Mouse (Mus musculus) adipose tissue, adult 10 weeks (tissue): ENCODE results near the gene Rps16. TPM values are rescaled to one million over a fixed set of nuclear protein-coding genes. Genes with fewer than 3 reads are reported as not detected.

Source experiments
- polyA plus RNA-seq: library from polyadenylated mRNA; stranded (reverse); fragments of 350-450 nt; fragmentation: Illumina TruSeq; extraction: RNeasy Lipid Tissue Mini Kit (QIAGEN cat#74804); gene quantifications from one replicate; pipeline ENCODE4 v1.2.3, GENCODE M21; 2014; ENCODE audit warnings: low read depth, low replicate concordance

Gene Rps16
- 1,121 TPM for polyA plus RNA-seq

DNA sequence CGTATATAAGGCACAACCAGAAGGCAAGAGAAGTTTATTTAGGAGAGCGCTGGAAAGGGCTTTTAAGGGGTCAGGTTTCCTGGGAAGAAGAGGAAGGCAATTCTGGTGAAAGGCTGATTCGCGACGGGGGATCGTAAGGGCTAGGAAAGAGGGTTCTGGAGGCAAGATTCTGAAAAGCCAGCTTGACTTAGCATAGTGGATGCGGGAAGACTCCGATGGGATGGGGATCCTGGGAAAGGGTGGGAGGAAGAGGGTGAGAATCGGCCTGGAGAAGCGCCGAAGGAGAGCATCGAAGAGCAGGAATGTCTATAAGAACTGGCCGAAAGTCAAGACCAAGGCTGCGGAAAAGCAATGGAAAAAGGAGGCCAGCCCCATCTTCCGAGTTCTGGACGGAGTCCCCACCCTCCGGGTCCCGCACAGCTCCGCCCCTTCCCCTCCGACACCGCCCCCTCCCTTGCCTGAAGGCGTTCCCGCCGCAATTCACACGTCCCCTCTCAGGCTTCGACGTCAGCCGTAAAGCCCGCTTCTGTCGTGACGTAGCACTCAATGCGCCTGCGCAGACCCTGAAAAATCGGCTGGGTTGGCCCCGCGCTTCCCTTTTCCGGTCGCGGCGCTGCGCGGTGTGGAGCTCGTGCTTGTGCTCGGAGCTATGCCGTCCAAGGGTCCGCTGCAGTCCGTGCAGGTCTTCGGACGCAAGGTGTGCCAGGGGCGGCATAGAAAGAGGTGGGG, at the start of gene Rps16:
TSS of gene Rps16 (plus strand) at position 498 of the 729 bp plus-strand sequence.

DNA sequence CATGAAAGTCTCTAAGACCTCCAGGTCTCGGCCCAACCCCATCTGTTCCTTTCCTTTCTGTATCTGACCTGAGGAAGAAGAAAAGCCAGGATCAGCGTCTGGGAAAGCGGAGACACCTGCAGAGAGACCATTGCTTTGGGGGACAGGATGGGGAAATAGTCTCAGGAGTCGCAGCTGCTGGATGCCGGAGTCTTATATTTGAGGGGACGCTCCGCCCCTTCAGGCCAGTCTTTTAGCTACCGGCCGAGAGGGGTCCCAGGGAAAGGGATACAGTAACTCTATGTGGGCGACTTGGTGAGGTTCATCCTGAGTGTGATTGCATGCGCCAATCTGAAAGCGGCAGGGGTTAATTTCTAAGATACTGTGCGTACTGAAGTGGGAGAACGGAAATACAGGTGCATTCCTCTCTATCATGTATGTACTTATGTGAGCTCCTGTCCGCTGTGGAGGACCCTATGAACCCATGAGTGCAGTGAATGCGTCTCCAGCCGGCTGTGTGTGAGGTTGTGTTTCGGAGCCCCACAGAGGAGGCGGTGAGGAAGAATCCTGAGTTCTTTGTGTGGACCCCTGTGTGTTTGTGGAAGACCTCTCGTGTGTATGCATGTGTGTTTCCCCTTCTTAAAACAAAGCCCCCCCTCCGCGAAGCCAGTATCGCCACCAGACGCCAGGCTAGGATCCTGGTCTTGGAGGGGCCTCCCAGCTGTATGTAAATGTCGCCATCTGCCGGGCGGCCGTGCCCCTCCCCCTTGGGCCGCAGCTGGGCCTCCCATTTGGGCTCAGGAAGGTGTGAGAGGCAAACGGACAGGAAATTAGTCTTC, 48.6 kb upstream of the Rps16 start, which contains the start of gene Dll3:
TSS of gene Dll3 (minus strand) at position 623 of the 818 bp plus-strand sequence.

DNA sequence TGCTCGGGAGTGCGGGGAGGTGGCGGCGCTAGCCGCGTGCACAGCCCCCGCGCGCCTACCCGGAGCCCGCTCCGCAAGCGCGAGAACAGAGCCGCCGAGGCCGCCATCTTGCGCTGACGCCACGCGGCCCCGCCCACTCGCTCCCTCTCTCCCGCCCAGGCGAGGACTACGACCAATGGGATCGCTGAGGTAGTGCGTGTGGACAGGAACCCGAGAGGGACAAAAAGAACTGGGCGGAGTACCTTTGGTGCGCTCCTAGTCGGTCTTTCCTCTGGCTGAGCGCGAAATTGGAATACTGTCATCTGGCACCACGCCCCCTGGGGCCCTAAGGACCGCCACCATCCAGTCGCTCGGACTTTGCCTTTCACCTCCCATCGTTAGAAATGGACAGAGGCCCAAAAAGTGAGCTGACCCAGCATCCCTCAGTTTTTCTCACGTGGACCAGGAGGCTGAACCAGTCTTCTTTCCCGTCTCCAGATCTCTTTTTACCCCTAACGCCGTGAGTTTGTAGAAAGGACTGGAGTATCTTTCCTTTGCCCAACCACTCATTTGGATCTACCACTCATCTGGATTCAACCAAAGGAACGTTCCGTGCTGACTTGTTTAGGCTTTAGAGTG, 38.4 kb upstream of the Rps16 start, which contains the start of gene Timm50:
TSS of gene Timm50 (minus strand) at position 147 of the 618 bp plus-strand sequence.

DNA sequence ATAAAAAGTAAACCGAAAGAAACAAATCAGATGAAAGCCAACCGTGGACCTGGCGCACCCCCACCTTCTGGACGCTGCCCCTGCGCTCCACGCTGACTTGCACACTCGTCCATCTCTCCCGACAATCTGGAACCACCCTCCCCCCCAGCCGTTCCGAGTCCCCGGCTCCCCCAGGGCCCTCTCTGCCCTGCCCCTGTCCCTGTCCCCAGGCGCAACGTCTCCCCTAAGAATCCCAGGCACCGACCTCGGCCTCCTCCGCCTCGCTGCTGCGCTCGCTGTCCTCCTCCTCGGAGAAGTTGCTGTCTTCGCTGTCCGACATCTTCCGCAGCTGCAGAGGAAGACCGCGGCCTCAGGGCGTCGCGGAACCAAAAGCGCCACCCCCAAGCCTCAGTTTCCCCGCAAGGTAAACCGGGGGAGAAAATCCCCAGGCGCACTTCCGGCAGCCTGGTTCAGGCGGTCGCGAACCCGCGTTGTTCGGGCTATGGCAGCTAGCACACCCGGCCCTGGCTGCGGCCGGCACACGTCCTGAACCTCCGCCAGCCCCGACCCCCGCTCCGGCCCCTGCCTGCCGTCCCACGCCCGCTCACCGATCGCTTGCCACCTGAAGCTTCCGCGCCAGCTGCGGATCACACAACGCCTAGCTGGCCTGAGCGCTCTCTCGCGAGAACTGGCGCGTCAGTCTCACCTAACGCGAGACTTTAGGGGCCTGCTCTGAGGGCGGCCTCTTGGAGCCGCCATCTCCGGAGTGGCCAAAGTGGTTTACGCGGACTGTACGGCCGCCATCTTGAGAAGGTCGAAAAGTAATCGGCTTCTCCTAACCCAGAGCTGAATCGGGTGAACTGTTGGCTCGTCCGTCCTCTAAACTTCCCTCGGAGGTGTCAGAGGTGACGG, 12.1 kb upstream of the Rps16 start, which contains the start of gene Supt5:
TSS of gene Supt5 (minus strand) at position 639 of the 891 bp plus-strand sequence.

DNA sequence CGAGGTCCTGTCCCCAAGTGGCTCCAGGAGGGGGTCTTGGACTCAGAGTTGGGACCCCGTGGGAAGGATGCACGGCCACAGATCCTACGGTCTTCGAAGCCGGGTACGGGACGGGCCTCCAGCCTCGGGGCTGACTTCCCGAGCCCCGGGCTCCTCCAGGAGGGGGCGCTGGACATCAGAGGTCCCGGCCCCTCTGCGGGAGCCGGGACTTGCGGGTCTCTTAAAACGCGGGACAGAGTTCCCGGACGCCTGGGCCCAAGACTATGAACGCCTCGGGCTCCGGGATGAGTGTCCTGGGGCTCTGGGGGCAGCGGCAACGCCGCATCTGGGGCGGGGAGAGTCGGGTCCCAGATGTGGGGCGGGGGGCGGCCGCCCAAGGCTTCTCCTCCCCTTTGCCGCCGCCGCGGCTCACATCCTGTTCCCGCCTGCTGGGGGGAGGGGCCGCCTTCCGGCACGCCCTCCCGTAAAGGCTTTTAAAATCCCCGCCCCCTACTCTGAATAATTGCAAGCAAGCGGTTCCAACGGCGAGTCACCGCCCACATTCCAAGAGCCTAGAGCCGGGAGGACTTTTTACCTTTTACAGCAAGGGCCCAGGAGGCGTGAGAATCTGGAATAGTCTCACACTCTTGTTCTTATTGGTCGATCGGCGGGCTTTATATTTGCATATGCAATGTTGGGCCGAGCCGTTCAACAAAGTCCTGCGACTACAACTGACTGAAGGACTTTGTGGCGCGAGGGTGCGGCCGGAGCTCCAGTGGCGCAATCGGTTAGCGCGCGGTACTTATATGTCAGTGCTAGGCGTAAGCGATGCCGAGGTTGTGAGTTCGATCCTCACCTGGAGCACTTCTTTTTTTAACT, 22.0 kb downstream of the Rps16 start, which contains the start of gene Plekhg2:
TSS of gene Plekhg2 (minus strand) at position 349 of the 858 bp plus-strand sequence.

DNA sequence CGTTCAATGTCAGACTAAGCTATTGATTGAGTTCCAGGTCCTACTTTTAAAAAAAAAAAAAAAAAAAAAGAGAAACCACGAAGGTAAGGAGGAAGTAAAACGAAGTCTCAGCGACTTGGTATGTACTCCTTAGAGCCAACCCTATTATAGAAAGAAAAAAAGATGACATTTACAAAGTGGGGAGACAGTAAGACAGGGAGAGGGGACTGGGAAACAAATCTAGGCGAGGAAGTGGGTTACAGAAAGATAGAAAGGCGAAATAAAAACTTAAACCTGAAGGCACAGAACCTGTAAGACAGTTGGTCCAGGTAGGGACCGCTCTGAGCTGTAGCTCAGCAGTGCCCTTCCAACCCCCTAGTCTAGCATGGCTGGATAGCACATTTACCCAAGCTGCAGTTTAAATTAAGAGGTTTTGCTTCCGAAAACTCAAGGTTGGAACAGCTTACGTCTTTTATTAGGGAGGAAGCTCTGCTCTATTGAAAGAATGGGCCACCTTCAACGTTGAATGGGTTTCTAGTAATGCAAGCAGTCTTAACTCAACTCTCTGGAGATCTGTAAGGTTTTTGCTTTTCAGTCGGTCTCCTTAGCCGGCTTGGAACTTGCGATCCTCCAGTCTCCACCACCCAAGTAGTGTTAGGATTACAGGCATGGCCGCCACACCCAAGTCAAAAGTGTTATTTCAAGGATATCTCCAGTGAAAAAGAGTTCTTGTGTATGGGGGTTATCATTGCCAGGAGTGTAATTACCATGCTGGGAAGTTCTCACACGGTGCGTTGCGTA, 30.0 kb downstream of the Rps16 start, which contains the start of gene Zfp36:
TSS of gene Zfp36 (minus strand) at position 17 of the 780 bp plus-strand sequence.

DNA sequence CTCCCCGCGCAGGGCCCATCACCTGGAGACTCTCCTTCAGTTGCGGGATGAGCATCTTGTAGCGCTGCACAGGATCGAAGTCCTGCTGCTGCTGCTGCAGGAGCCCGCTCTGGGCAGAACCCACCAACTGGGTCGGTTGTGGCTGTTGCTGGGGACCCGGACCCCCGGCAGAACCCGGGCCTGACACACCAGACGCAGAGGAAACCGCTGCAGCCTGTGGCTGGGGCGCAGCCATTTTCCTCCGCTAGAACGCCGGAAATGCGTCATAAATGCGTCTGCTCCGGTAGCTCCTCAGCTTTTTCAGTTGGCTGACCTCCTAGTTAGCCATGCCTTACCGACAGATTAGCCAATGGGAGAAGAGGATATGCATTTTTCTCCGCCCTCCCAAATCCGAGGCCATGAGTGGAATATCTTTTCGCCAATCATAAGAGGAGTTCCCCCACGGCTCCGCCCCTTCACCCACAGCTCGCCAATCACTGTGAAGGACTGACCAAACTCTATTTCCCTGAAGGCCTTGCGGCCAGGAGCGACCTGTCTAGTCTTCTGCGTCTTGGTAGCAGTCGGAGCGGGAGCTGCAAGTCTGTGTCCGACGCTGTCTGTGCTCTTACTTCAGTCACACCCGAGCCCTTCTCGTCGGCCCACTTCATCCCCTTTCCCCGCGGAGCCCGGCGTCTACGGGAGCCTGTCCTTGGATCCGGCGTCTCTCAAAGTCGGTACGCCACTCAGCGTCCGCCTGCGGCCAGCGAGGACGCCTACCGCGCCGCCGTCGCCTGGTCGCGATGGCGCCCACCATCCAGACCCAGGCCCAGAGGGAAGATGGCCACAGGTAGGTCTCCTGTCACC, 42.2 kb downstream of the Rps16 start, which contains the start of the genes Med29 and Paf1:
TSS of gene Med29 (minus strand) at position 280 of the 843 bp plus-strand sequence.
TSS of gene Paf1 (plus strand) at position 523 of the 843 bp plus-strand sequence.

Other genes starting within 250 kb of the Rps16 start
- 0.06 TPM for gene 9530053A07Rik, start 221.2 kb upstream of the Rps16 start, polyA plus RNA-seq
- gene Fbl, start 180.9 kb upstream of the Rps16 start, polyA plus RNA-seq = 65.8 TPM
- gene Dyrk1b, start 171.2 kb upstream of the Rps16 start, polyA plus RNA-seq = 21.4 TPM
- 12.9 TPM for gene Eid2, start 82.8 kb upstream of the Rps16 start, polyA plus RNA-seq
- gene Eid2b, start 72.9 kb upstream of the Rps16 start, polyA plus RNA-seq = 7.6 TPM
- 3.1 TPM for gene Selenov, start 59.5 kb upstream of the Rps16 start, polyA plus RNA-seq
- gene Dll3, start 48.4 kb upstream of the Rps16 start, polyA plus RNA-seq = 0.20 TPM
- 43.6 TPM for gene Timm50, start 38.6 kb upstream of the Rps16 start, polyA plus RNA-seq
- gene Supt5, start 11.9 kb upstream of the Rps16 start, polyA plus RNA-seq = 76.7 TPM
- gene Plekhg2, start 21.9 kb downstream of the Rps16 start, polyA plus RNA-seq = 23.5 TPM
- gene Zfp36, start 29.6 kb downstream of the Rps16 start, polyA plus RNA-seq = 66.5 TPM
- gene Med29, start 42.1 kb downstream of the Rps16 start, polyA plus RNA-seq = 22.5 TPM
- 104 TPM for gene Paf1, start 42.3 kb downstream of the Rps16 start, polyA plus RNA-seq
- gene Gmfg, start 86.8 kb downstream of the Rps16 start, polyA plus RNA-seq = 22.6 TPM
- 3.8 TPM for gene Lrfn1, start 101.3 kb downstream of the Rps16 start, polyA plus RNA-seq
- gene Ifnl2, start 159.8 kb downstream of the Rps16 start, polyA plus RNA-seq = not detected
- gene Ifnl3, start 172.2 kb downstream of the Rps16 start, polyA plus RNA-seq = not detected
- 0.72 TPM for gene Sycn, start 190.2 kb downstream of the Rps16 start, polyA plus RNA-seq
- 0.66 TPM for gene Nccrp1, start 196.6 kb downstream of the Rps16 start, polyA plus RNA-seq
- 40.2 TPM for gene Samd4b, start 247.5 kb downstream of the Rps16 start, polyA plus RNA-seq
- gene Pak4, start 247.5 kb downstream of the Rps16 start, polyA plus RNA-seq = 27.4 TPM